Mouse (Mus musculus) limb, embryonic 15.5 days (tissue): ENCODE data around the gene Rabac1. TPM values are rescaled to one million over a fixed set of nuclear protein-coding genes. Genes with fewer than 3 reads are reported as not detected.

Experiments
- ATAC-seq: fragments of 200-750 bp; cut with Nextera tagmentation; 2 replicates; pipeline ENCODE4 v1.8.0; 2017; ENCODE audit warnings: low read depth, moderate TSS enrichment; ENCODE audit not compliant: insufficient number of reproducible peaks, low FRiP score, low TSS enrichment
- H3K27ac ChIP-seq: fragments of 300-500 bp; sonication (generic); 2 replicates; pipeline ENCODE4 v1.5.1; 2015; ENCODE audit warnings: moderate library complexity, mild to moderate bottlenecking, inconsistent platforms
- H3K27me3 ChIP-seq: fragments of 300-500 bp; sonication (generic); 2 replicates; pipeline ENCODE4 v1.6.1; 2015; ENCODE audit warnings: inconsistent platforms
- H3K36me3 ChIP-seq: fragments of 300-500 bp; sonication (generic); 2 replicates; pipeline ENCODE4 v1.6.1; 2015; ENCODE audit warnings: inconsistent platforms
- H3K4me1 ChIP-seq: fragments of 300-500 bp; sonication (generic); 2 replicates; pipeline ENCODE4 v1.6.1; 2015; ENCODE audit warnings: inconsistent platforms
- H3K4me2 ChIP-seq: fragments of 300-500 bp; sonication (generic); 2 replicates; pipeline ENCODE4 v1.6.1; 2015; ENCODE audit warnings: mild to moderate bottlenecking, inconsistent platforms
- H3K4me3 ChIP-seq: fragments of 300-500 bp; sonication (generic); 2 replicates; pipeline ENCODE4 v1.5.1; 2015; ENCODE audit warnings: mild to moderate bottlenecking, inconsistent platforms
- H3K9ac ChIP-seq: fragments of 300-500 bp; sonication (generic); 2 replicates; pipeline ENCODE4 v1.6.1; 2015; ENCODE audit warnings: inconsistent platforms
- H3K9me3 ChIP-seq: fragments of 300-500 bp; sonication (generic); 2 replicates; pipeline ENCODE4 v1.6.1; 2016; ENCODE audit warnings: inconsistent platforms
- WGBS: fragments of 180-500 bp; shearing (Covaris S2); methylation state at CpG from one replicate; pipeline ENCODE4 v1.1.7; 2015; 5-methylcytosine and 5-hydroxymethylcytosine counted together
- polyA plus RNA-seq: library from polyadenylated mRNA; unstranded; fragments of >200 nt; fragmentation: Nextera tagmentation; extraction: Ambion mirVana; gene quantifications from 2 replicates; pipeline ENCODE4 v1.2.1, GENCODE M21; 2015

The Rabac1 gene
- polyA plus RNA-seq, result 209 and 233 TPM in 2 replicates

DNA sequence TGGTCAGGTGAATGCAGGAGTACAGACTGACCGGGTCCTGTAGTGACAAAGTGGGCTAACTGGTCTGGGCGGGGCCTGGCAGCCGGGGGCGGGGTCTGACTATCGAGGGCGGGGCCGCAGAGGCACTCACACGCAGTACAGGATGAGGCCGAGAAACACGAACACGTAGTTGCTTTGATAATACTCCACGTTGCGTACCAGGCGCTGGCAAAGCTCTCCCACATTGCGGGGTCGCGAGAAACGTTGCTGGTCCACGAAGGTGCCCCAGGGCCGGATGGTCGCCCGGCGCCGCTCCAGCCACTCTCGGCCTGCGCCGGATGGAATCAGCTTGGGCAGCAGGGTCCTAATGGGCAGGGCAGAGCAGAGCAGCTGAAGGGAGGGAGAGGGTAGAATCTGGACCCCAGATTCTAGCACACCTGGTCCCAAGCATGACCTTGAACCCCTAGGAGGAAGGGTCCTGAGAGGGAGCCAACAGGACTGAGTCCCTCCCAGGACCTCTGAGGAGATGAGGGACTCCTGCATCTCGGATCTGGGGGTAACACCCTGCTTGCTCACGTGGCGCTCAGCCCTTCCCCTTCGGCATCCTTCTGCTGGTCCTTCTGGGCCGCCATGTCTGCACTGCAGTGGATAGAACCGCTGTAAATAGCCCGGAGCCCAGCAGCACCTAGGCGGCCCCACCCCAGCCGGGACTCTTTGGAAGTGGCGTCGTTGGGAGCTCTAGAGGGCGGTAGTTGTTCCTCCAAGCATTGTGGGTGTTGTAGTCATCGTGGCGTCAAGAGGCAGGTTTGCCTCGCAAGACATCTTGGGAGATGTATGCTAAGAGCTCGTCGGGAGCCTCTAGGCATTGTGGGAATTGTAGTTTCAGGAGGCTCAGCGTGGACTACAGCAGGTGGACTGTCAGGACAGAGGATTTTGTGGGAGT, at the start of gene Rabac1:
Rabac1 (minus strand) TSS at position 783 of the 922 bp plus-strand sequence.
- H3K36me3 ChIP-seq, result peaks cover 7% of the 10 kb centered on the region; the same call in 1 of the 2 replicates
- peak within 1 kb of the TSS; percentile 86 for H3K27ac ChIP-seq
- peak within 1 kb of the TSS; percentile 84 for H3K9ac ChIP-seq
- H3K9me3 ChIP-seq, result no peaks in the 10 kb centered on the region
- H3K4me3 ChIP-seq, result peak within 1 kb of the TSS; percentile 59
- H3K4me2 ChIP-seq, result peak within 1 kb of the TSS; percentile 70
- peaks cover 12% of the 10 kb centered on the region for H3K4me1 ChIP-seq
- H3K27me3 ChIP-seq, result no peaks in the 10 kb centered on the region
- ATAC-seq, result peak; percentile 89
- under 1% methylated on average over 45 of the region's 45 CpGs for WGBS

DNA sequence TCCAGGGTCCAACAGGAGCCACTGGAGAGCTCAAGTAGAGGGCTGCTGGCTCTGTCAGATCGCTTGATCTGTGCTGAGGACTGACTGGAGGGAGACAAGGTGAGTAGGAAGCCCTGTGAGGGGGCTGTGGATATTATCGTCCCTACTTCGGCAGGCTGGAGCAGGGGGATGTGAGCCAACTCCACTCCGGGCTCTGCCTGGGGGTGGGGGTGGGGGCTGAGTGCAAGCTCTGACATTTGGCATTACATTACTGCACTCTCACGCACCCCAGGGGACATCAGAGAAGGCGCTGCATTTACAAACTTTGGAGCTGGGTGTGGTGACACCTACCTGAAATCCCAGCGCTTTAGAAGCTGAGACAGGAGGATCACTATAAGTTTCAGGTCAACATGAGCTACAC, 39.0 kb upstream of the Rabac1 start:
- Histone ChIP-seq H3K27me3 (peaks cover 65% of the 10 kb centered on the region), H3K4me2 (no peak overlapping the region), H3K36me3 (peaks cover 36% of the 10 kb centered on the region), H3K4me3 (no peak overlapping the region), H3K4me1 (peaks cover 20% of the 10 kb centered on the region), H3K9me3 (no peaks in the 10 kb centered on the region), H3K9ac (no peak overlapping the region), H3K27ac (no peak overlapping the region)
- no peak for ATAC-seq
- 51% methylated on average over 7 of the region's 7 CpGs for WGBS

DNA sequence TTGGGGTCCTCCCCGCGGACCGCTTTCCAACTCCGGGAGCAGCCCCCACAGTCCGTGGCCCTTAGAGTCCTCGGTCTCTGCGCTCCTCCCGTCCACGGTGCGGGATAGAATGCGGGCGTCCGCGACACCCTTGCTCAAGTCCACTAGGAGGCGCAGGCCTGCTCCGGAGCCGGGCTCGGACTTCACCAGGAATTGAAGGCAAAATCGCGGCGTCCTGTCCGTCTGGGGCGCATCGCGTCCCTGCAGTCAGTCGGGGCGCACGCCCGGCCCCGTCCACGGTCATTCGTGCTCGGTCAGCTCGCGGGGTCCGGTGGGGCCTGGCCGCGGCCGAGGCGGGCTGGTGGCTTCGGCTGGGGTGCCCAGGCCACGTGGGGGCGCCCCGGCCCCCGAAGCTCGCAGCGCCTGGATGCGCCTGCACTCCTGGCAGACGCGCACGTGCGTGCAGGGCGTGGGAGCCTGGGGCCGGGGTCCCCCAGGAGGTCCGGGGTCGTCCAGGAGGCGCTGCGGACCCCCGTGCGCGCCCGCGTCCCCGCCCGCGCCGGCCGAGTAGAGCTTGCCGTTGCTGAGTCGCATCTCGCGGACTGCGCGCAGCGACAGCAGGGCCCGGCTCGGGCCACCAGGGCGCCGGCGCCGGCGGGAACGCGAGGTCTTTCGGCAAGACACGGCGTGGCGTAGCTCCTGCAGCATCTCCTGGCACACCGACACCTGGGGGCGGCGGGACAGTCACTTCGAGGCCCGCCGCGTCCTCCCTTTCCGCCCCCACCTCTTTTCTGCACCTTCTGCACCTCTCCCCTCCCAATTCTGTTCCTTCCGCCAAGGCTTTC, 37.7 kb upstream of the Rabac1 start:
- Histone ChIP-seq H3K4me2 (peak overlapping the region; percentile 63), H3K27me3 (peaks cover 78% of the 10 kb centered on the region), H3K4me3 (peak overlapping the region; percentile 34), H3K4me1 (peaks cover 27% of the 10 kb centered on the region), H3K9me3 (no peaks in the 10 kb centered on the region), H3K27ac (no peak overlapping the region), H3K36me3 (peaks cover 28% of the 10 kb centered on the region), H3K9ac (no peak overlapping the region)
- WGBS, result 3% methylated on average over 91 of the region's 97 CpGs
- no peak for ATAC-seq

DNA sequence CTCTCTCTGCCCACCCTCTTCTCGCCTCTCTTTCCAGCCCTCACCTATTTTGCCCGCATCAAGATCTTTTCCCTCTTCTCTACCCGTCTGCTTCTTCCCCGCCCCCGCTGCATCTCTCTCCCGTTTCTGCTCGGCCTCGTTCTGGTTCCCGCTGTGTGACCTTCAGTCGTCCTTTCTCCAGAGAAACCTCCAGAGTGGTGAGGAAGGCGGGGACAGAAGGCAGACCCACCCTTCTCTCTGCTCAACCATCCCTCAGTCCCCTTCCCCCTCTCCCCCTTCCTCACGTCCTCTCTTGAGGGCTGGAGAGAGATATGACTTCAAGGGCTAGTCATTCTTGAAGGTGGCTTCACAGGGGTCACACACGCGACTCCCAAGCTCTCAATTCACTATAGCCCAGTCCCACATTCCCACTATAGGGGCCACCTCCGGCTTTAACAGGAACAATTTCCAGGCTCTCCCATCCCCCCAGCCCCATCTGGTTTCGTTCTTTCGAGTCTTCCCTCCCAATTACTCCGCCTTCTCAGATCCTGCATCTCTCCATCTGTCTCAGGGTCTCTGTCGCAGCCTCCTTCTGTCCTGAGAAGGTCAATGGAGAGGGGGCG, 36.6 kb upstream of the Rabac1 start:
- Histone ChIP-seq H3K4me1 (peaks cover 28% of the 10 kb centered on the region), H3K27ac (no peak overlapping the region), H3K27me3 (peaks cover 87% of the 10 kb centered on the region), H3K9ac (no peak overlapping the region), H3K36me3 (peaks cover 18% of the 10 kb centered on the region; the same call in 1 of the 2 replicates), H3K9me3 (no peaks in the 10 kb centered on the region), H3K4me2 (no peak overlapping the region), H3K4me3 (no peak overlapping the region; the same call in 1 of the 2 replicates)
- 8% methylated on average over 20 of the region's 20 CpGs for WGBS
- no peak for ATAC-seq

DNA sequence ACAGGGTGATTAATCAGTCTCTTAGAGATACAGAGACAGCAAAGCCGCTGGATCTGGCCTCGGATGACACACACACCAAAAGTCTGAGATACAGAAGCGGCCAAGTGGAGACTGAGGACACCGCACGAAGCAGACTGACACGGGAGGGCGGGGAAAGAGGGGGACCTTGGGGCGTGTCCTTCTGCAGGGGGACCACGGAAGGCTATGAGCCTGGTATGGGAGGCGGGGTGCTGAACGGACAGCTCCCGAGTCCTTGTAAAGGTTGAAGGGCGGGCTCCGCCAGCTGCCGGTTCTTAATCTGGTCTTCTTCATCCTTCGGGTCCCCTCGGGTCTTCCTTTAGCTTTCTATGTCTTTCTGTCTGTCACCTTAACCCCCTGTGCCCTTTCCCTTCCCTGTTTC, 36.1 kb upstream of the Rabac1 start:
- H3K9me3 ChIP-seq, result no peaks in the 10 kb centered on the region
- peaks cover 28% of the 10 kb centered on the region for H3K4me1 ChIP-seq
- 2% methylated on average over 17 of the region's 17 CpGs for whole genome bisulfite sequencing
- no peak overlapping the region for H3K4me2 ChIP-seq
- peaks cover 14% of the 10 kb centered on the region; the same call in 1 of the 2 replicates for H3K36me3 ChIP-seq
- peaks cover 92% of the 10 kb centered on the region for H3K27me3 ChIP-seq
- no peak overlapping the region for H3K27ac ChIP-seq
- H3K9ac ChIP-seq, result no peak overlapping the region
- no peak for ATAC-seq
- H3K4me3 ChIP-seq, result no peak overlapping the region

DNA sequence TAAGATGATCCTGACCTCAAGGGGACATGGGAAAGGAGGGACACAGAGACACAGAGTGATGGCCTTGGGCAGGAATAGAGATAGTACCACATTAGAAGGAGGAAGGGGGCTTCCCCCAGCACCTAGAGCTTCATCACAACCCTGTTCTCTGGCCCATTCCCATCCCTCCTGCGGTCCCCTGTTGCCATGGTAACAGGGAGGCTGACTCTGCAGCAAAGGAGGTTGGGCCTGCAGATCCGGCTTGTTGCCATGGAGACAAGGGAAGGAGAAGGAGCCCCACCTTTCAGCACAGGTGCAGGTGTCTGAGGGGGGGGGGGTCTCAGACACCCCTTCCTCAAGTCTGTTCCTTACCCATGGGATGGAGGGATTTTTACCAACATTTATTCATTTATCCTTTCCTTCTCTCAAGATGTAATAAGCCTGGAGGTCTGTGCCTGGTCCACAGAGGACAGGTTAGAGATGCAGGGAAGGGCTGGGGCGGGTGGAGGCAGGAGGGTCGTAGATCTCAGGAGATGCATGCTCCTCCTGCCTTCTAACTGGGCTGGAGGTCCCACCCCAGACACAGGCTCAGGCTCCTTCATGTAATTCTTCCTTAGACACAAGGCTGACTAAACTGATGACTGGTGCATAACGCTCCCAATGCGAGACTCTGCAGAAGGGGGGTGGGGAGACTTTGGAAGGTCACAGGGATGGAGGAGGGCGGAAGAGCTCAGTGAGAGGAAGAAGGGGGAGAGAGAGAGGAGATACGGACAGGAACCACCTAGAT, 35.2 kb upstream of the Rabac1 start:
- H3K36me3 ChIP-seq, result peaks cover 6% of the 10 kb centered on the region; the same call in 1 of the 2 replicates
- WGBS, result 34% methylated on average over 8 of the region's 8 CpGs
- peaks cover 28% of the 10 kb centered on the region for H3K4me1 ChIP-seq
- H3K9ac ChIP-seq, result no peak overlapping the region
- H3K9me3 ChIP-seq, result no peaks in the 10 kb centered on the region
- no peak for ATAC-seq
- peaks cover 97% of the 10 kb centered on the region for H3K27me3 ChIP-seq
- H3K4me2 ChIP-seq, result no peak overlapping the region
- no peak overlapping the region for H3K27ac ChIP-seq
- H3K4me3 ChIP-seq, result no peak overlapping the region

DNA sequence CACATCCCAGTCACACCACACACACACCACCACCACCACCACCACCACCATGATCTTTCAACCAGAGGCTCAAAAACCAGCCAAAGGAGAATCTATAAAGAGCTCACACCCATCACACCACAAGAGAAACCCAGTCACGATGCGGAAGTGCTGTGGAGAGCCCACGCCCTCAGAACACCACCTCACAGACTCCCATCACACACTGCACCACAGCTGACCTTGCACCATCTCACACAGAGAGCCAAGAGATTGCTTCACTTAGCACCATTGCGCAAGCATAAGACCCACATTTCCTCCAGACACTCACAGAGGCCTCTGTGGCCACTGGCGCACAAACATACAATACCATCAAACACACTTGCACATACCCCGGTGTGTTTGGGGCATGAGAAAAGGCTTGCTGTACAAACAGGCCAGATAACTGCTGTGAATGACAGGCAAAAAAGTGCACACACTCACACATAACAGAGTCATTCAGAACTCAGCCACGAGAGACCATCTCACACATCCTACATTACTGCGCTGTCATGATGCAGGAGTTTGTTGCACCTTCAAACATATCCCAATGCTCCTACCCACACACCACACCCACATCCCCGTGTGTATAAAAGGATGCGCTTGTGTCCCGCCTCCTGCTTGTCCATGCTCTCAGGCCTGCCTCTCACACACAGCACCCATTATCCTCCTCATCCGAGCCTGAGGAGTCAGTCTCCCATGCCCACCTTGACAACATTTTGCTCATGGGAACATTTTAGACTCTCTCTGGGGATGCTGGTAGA, 34.2 kb upstream of the Rabac1 start:
- Histone ChIP-seq H3K9ac (no peak overlapping the region), H3K4me1 (peaks cover 28% of the 10 kb centered on the region), H3K4me3 (no peak overlapping the region), H3K9me3 (no peaks in the 10 kb centered on the region), H3K27ac (no peak overlapping the region), H3K27me3 (peaks cover 92% of the 10 kb centered on the region), H3K4me2 (no peak overlapping the region), H3K36me3 (no peaks in the 10 kb centered on the region)
- ATAC-seq, result no peak
- 80% methylated on average over 12 of the region's 12 CpGs for WGBS

DNA sequence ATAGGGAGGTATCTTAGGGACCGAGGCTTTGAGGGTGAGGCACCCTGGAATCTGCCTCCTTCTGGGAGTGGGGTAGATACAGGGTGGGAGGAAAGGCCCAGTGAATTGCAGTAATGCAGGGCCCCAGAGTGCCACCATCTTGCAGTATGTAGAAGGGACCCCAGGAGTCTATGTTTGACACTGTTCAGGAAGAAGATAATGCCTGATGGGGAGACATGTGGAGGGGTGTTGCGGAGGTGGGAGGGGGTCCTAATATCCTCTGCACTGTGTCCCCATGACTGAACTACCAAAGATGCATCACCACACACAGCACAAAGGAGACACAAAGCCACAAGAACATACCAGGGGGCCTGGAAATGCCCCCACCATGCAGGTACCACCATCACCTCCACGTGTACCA, 33.6 kb upstream of the Rabac1 start:
- Histone ChIP-seq H3K9ac (no peak overlapping the region), H3K27me3 (peaks cover 86% of the 10 kb centered on the region), H3K4me1 (peaks cover 28% of the 10 kb centered on the region), H3K36me3 (no peaks in the 10 kb centered on the region), H3K27ac (no peak overlapping the region), H3K9me3 (no peaks in the 10 kb centered on the region), H3K4me3 (peak overlapping the region; percentile 34), H3K4me2 (peak overlapping the region; percentile 57)
- 58% methylated on average over 3 of the region's 3 CpGs for WGBS
- no peak for ATAC-seq

DNA sequence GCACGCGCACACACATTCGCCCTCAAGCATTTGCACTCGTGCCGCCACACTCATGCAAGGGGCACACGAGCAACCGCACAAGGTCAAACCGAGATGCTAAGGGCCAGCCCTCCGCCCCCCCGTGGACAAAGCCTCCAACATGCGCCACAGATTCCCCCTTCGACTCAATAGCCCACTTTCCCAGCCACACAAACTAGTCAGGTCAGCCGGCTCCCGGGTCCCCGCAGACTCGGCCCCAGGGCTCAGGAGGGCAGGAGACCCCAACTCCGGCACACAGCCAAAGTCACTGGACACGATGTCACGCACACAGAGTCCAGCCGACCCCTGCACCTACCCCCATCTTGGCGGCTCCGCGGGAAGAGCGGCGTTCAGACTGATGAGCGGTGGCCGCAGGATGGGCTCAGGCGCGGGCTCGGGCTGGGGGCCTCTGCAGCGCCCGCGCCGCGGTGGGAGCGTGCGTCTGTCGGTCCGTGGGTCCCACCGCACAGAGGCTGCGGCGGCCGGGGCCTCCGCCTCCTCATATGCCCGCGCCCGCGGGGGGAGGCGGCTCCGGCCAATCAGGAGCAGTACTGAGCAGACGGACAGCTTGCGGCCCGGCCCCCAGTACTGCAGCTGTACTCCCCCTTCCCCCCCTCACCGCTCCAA, 33.0 kb upstream of the Rabac1 start, which contains the start of gene Atp1a3:
Atp1a3 (minus strand) TSS at position 538 of the 645 bp plus-strand sequence.
- under 1% methylated on average over 53 of the region's 54 CpGs for WGBS
- Histone ChIP-seq H3K27ac (no peak within 1 kb of the TSS), H3K36me3 (no peaks in the 10 kb centered on the region), H3K27me3 (peaks cover 80% of the 10 kb centered on the region), H3K4me2 (peak within 1 kb of the TSS; percentile 57), H3K9me3 (no peaks in the 10 kb centered on the region), H3K9ac (0 out of 2 replicates have a peak within 1 kb of the TSS, but pooled peaks have one; percentile 17), H3K4me1 (peaks cover 25% of the 10 kb centered on the region), H3K4me3 (peak within 1 kb of the TSS; percentile 34)
- no peak for ATAC-seq

DNA sequence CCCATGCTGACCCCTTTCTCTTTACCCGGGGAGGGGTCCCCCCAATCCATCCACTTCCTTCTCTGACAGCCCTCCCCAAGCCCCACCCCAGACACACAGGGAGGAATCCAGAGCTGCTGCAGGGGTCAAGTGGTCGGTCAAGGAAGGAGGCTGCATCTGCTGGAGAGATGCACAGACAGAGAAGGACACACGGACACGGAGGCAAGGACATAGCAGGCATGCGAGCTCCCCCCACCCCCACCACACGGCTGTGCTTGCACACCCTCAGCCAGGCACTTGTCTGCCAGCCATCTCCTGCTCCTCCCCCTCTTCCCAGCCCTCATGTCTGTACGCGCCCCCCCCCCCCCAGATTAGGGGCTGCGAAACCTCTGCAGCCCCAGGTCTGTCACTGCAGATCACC, 32.3 kb upstream of the Rabac1 start:
- Histone ChIP-seq H3K36me3 (no peaks in the 10 kb centered on the region), H3K9me3 (no peaks in the 10 kb centered on the region), H3K4me2 (no peak overlapping the region), H3K4me1 (peaks cover 17% of the 10 kb centered on the region), H3K27me3 (peaks cover 72% of the 10 kb centered on the region), H3K4me3 (no peak overlapping the region), H3K27ac (no peak overlapping the region), H3K9ac (no peak overlapping the region)
- ATAC-seq, result no peak
- 37% methylated on average over 9 of the region's 9 CpGs for WGBS
